Mouse (Mus musculus) lung, adult 2 months (tissue): ENCODE results near the gene Acta1. TPM values are rescaled to one million over a fixed set of nuclear protein-coding genes. Genes with fewer than 3 reads are reported as not detected.

Source experiments
- DNase-seq: peaks from one replicate; pipeline ENCODE4 v3.0.0; 2022
- H3K4me1 ChIP-seq: fragments of 200-500 bp; 2 replicates; pipeline ENCODE4 v1.6.1; 2011; ENCODE audit warnings: low read length; ENCODE audit not compliant: control insufficient read depth, insufficient read depth
- H3K4me3 ChIP-seq: fragments of 200-500 bp; replicated peaks from 2 replicates; pipeline ENCODE3; 2011; ENCODE audit warnings: low read depth, mild to moderate bottlenecking, control low read depth, low read length; ENCODE audit errors: extremely low read depth
- CTCF ChIP-seq: fragments of 200-500 bp; IDR thresholded peaks from 2 replicates; pipeline ENCODE4 v1.5.1; 2011; ENCODE audit warnings: mild to moderate bottlenecking, low read length, control low read depth; ENCODE audit not compliant: insufficient read depth
- POLR2A ChIP-seq: fragments of 200-500 bp; IDR thresholded peaks from 2 replicates; pipeline ENCODE4 v1.6.1; 2011; ENCODE audit warnings: low read depth, mild to moderate bottlenecking, control low read depth, low read length, borderline replicate concordance; ENCODE audit errors: extremely low read depth
- WGBS: fragments of 180-500 bp; shearing (Covaris S2); methylation state at CpG from one replicate; pipeline ENCODE4 v1.1.7; 2018; 5-methylcytosine and 5-hydroxymethylcytosine counted together
- polyA plus RNA-seq: library from polyadenylated mRNA; depleted of rRNA; stranded (reverse); fragments of >200 nt; gene quantifications from 2 replicates; pipeline ENCODE4 v1.2.3, GENCODE M21; 2012; rRNA removed

The Acta1 gene
- polyA plus RNA-seq = 1.2 and 1,963 TPM in 2 replicates

GRCm38 (mm10) chr8:123894502-123895097, at the start of gene Acta1:
Acta1 (minus strand) TSS chr8:123894751.
- no peak within 1 kb of the TSS for H3K4me3 ChIP-seq
- 17% methylated on average over 15 of the region's 15 CpGs for WGBS
- no peaks in the 10 kb centered on the region for H3K4me1 ChIP-seq
- no peak for DNase-seq
- TF ChIP-seq CTCF = no peak
- no peak for TF ChIP-seq POLR2A

DNA sequence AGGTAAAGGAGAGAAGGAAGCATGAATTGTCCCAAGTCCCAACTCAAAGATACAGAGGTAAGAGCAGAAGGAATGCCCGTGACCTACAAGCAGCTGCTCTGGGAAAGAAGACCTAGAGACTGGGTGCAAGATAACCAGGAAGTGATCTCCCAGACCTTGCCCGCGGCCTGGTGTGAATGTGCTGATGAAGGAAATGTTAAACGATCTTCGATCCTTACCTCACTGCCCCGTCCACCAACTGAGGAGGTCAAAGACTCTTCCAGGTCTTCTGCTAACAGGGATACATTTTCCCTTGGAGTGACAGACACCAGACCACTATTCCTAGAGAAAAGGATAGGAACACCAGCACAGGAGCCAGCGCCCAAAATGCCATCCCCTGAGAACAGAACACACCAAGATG, 34.5 kb upstream of the Acta1 start:
- Histone ChIP-seq H3K4me3 (no peak overlapping the region), H3K4me1 (no peaks in the 10 kb centered on the region)
- DNase-seq = no peak
- TF ChIP-seq POLR2A (no peak), CTCF (no peak)
- WGBS = 89% methylated on average over 7 of the region's 7 CpGs

- Histone ChIP-seq H3K4me1 (no peaks in the 10 kb centered on the region), H3K4me3 (no peak overlapping the region)
- no peak for DNase-seq
- WGBS = 90% methylated on average over 3 of the region's 3 CpGs
- no peak for TF ChIP-seq CTCF
- TF ChIP-seq POLR2A = no peak
These were observed 31.1 kb upstream of the Acta1 start for GRCm38 (mm10) chr8:123925671-123926070.

GRCm38 (mm10) chr8:123924719-123925118, 30.2 kb upstream of the Acta1 start:
- 13% methylated on average over 2 of the region's 2 CpGs for WGBS

GRCm38 (mm10) chr8:123914635-123915034, 20.1 kb upstream of the Acta1 start:
- no peak for DNase-seq
- no peak overlapping the region for H3K4me3 ChIP-seq
- no peaks in the 10 kb centered on the region for H3K4me1 ChIP-seq
- TF ChIP-seq POLR2A = no peak
- no peak for TF ChIP-seq CTCF
- 94% methylated on average over 3 of the region's 3 CpGs for WGBS

More at GRCm38 (mm10) chr8:123924719-123925118, 30.2 kb upstream of the Acta1 start:
- no peaks in the 10 kb centered on the region for H3K4me1 ChIP-seq
- DNase-seq = peak; percentile 62
- no peak overlapping the region for H3K4me3 ChIP-seq
- TF ChIP-seq POLR2A (no peak), CTCF (peak; percentile 93)

- TF ChIP-seq CTCF (no peak), POLR2A (no peak)
- DNase-seq = no peak
- no peak overlapping the region for H3K4me3 ChIP-seq
- 97% methylated on average over 4 of the region's 4 CpGs for WGBS
- H3K4me1 ChIP-seq = no peaks in the 10 kb centered on the region
These were observed 17.7 kb upstream of the Acta1 start for GRCm38 (mm10) chr8:123912265-123912664.

- WGBS = 91% methylated on average over 6 of the region's 6 CpGs
- Histone ChIP-seq H3K4me3 (no peak overlapping the region), H3K4me1 (no peaks in the 10 kb centered on the region)
- DNase-seq = no peak
- no peak for TF ChIP-seq POLR2A
- no peak for TF ChIP-seq CTCF
These were observed 13.1 kb upstream of the Acta1 start for GRCm38 (mm10) chr8:123907604-123908003.

- DNase-seq = no peak
- WGBS = 80% methylated on average over 7 of the region's 7 CpGs
- TF ChIP-seq CTCF = no peak
- no peak for TF ChIP-seq POLR2A
- no peaks in the 10 kb centered on the region for H3K4me1 ChIP-seq
- no peak overlapping the region for H3K4me3 ChIP-seq
These were observed 8.1 kb upstream of the Acta1 start for GRCm38 (mm10) chr8:123902653-123903052.

- TF ChIP-seq CTCF (no peak), POLR2A (no peak)
- WGBS = 77% methylated on average over 7 of the region's 7 CpGs
- DNase-seq = no peak
These were observed 4.8 kb upstream of the Acta1 start for GRCm38 (mm10) chr8:123899366-123899765.

GRCm38 (mm10) chr8:123898576-123898975, 4.0 kb upstream of the Acta1 start:
- no peak for DNase-seq
- WGBS = 86% methylated on average over 5 of the region's 5 CpGs
- TF ChIP-seq CTCF = no peak
- TF ChIP-seq POLR2A = no peak
- H3K4me3 ChIP-seq = no peak overlapping the region
- no peaks in the 10 kb centered on the region for H3K4me1 ChIP-seq

More at GRCm38 (mm10) chr8:123899366-123899765, 4.8 kb upstream of the Acta1 start:
- Histone ChIP-seq H3K4me1 (no peaks in the 10 kb centered on the region), H3K4me3 (no peak overlapping the region)
